Mouse (Mus musculus): Measurements from ENCODE around the gene Slc25a1. TPM values are rescaled to one million over a fixed set of nuclear protein-coding genes. Genes with fewer than 3 reads are reported as not detected.

The Slc25a1 gene
- total and polyA plus RNA-seq, 3 experiments: 113 to 141 (median 134) TPM

- Histone ChIP-seq H3K4me1 (ENCODE audit: control insufficient read depth in 1 of 2, insufficient read depth in 2 of 2) (peaks cover 9 to 34% of the 10 kb centered on the region in 2 experiments; a peak in 3 of 4 replicates), H3K36me3 (replicated peaks in 1 of 2; ENCODE audit: control insufficient read depth in 1 of 2, insufficient read depth in 1 of 2, low read length in 1 of 2) (peaks cover 19 to 34% of the 10 kb centered on the region in 2 experiments), H3K27me3 (replicated peaks) (peaks cover 21% of the 10 kb centered on the region), H3K27ac (ENCODE audit: insufficient read depth, low read depth) (peak overlapping the region; percentile 46), H3K9me3 (replicated peaks; ENCODE audit: low read length) (peaks cover 4% of the 10 kb centered on the region), H3K9ac (ENCODE audit: insufficient read depth, low read depth) (peak overlapping the region; percentile 92), H3K4me3 (replicated peaks in 1 of 3; ENCODE audit: low read depth in 2 of 3, low read length in 2 of 3, poor library complexity in 1 of 3) (peak overlapping the region; percentile 62 to 100 (median 81)), H3K4me2 (ENCODE audit: insufficient read depth, low read depth, poor library complexity, severe bottlenecking) (peak overlapping the region; percentile 81), H3K79me2 (replicated peaks; ENCODE audit: control insufficient read depth, extremely low read depth, insufficient read depth, poor library complexity, severe bottlenecking) (peaks cover 5% of the 10 kb centered on the region; the same call in 1 of the 2 replicates)
- in situ Hi-C loops (cut with MboI; ENCODE audit: low pct_ligation_motif_present, low pct_unique_long_range_greater_than_20kb, low sequenced_read_pairs) (no loop called here), dilution Hi-C loops (cut with MboI; ENCODE audit: extremely low pct_ligation_motif_present, extremely low pct_unique_long_range_greater_than_20kb, low sequenced_read_pairs) (no loop called here)
- TF ChIP-seq JUN (IDR thresholded peaks at IDR 0.05; ENCODE audit: insufficient read depth, low read depth, low read length): no peak
- peak; percentile 82 for TF ChIP-seq MAX (IDR thresholded peaks at IDR 0.05; ENCODE audit: low read length)
- peak; percentile 84 for TF ChIP-seq TCF12 (IDR thresholded peaks at IDR 0.05; ENCODE audit: low read depth, low read length)
- no peak for TF ChIP-seq EP300 (IDR thresholded peaks at IDR 0.05; ENCODE audit: low read length)
- TF ChIP-seq JUND (conservative IDR thresholded peaks at IDR 0.05; ENCODE audit: low read depth, low read length): no peak
- no peak for TF ChIP-seq CHD1 (IDR thresholded peaks at IDR 0.05; ENCODE audit: low read depth, low read length)
- TF ChIP-seq E2F4 (IDR thresholded peaks at IDR 0.05; ENCODE audit: insufficient replicate concordance, low read depth, low read length): no peak
- TF ChIP-seq ETS1 (conservative IDR thresholded peaks at IDR 0.05; ENCODE audit: low read depth, low read length): peak; percentile 39; the same call in 1 of the 2 replicates
- peak; percentile 89 for TF ChIP-seq GABPA (IDR thresholded peaks at IDR 0.05; ENCODE audit: insufficient replicate concordance, low read depth, low read length)
- TF ChIP-seq SMC3 (IDR thresholded peaks at IDR 0.05; ENCODE audit: low read depth, low read length): no peak
- no peak for TF ChIP-seq CHD2 (IDR thresholded peaks at IDR 0.05; ENCODE audit: low read length)
- TF ChIP-seq RAD21 (IDR thresholded peaks at IDR 0.05; ENCODE audit: low read depth, low read length): no peak
- TF ChIP-seq USF1 (IDR thresholded peaks at IDR 0.05; ENCODE audit: low read depth, low read length): peak; percentile 73
- TF ChIP-seq NRF1 (IDR thresholded peaks at IDR 0.05; ENCODE audit: low read depth, low read length): peak; percentile 93
- peak; percentile 26 to 56; a peak in 2 of 4 replicates for TF ChIP-seq CTCF (conservative IDR thresholded peaks at IDR 0.05 in 1 of 2, IDR thresholded peaks at IDR 0.05 in 1 of 2; ENCODE audit: low read depth in 2 of 2, low read length in 2 of 2)
- TF ChIP-seq IRF4 (IDR thresholded peaks at IDR 0.05; ENCODE audit: low read depth, low read length): peak; percentile 56; the same call in 1 of the 2 replicates
- no peak; the same call in 1 of the 2 replicates for TF ChIP-seq RCOR1 (conservative IDR thresholded peaks at IDR 0.05; ENCODE audit: low read depth, low read length)
- TF ChIP-seq MAZ (IDR thresholded peaks at IDR 0.05; ENCODE audit: low read depth, low read length): no peak; the same call in 1 of the 2 replicates
- TF ChIP-seq ZC3H11A (IDR thresholded peaks at IDR 0.05; ENCODE audit: low read depth, low read length): no peak
- peak; percentile 87; the same call in 1 of the 2 replicates for TF ChIP-seq NELFE (IDR thresholded peaks at IDR 0.05; ENCODE audit: low read depth, low read length)
- no peak for TF ChIP-seq MAFK (IDR thresholded peaks at IDR 0.05; ENCODE audit: insufficient replicate concordance, low read length)
- TF ChIP-seq TBP (conservative IDR thresholded peaks at IDR 0.05; ENCODE audit: low read depth, low read length): peak; percentile 95
- no peak for TF ChIP-seq ZNF384 (IDR thresholded peaks at IDR 0.05; ENCODE audit: low read depth, low read length)
- peak; percentile 96 for TF ChIP-seq POLR2A (IDR thresholded peaks at IDR 0.05; ENCODE audit: low read depth, low read length)
- TF ChIP-seq PAX5 (IDR thresholded peaks at IDR 0.05; ENCODE audit: low read length): no peak
- TF ChIP-seq MEF2A (IDR thresholded peaks at IDR 0.05; ENCODE audit: borderline replicate concordance, low read depth, low read length): peak; percentile 49; the same call in 1 of the 2 replicates
- peak; percentile 54 for TF ChIP-seq USF2 (conservative IDR thresholded peaks at IDR 0.05; ENCODE audit: low read depth, low read length)
- TF ChIP-seq SIN3A (IDR thresholded peaks at IDR 0.05; ENCODE audit: low read length): peak; percentile 92
- TF ChIP-seq ELF1 (IDR thresholded peaks at IDR 0.05; ENCODE audit: low read depth, low read length): peak; percentile 55
- peak; percentile 70; the same call in 1 of the 2 replicates for TF ChIP-seq KAT2A (IDR thresholded peaks at IDR 0.05; ENCODE audit: insufficient replicate concordance, low read length)
- no peak for TF ChIP-seq POLR2AphosphoS2 (IDR thresholded peaks at IDR 0.05; ENCODE audit: low read depth, low read length)
- TF ChIP-seq ZKSCAN1 (IDR thresholded peaks at IDR 0.05; ENCODE audit: borderline replicate concordance, low read depth, low read length): no peak
- TF ChIP-seq HCFC1 (IDR thresholded peaks at IDR 0.05; ENCODE audit: low read depth, low read length): peak; percentile 90
- TF ChIP-seq MXI1 (IDR thresholded peaks at IDR 0.05; ENCODE audit: low read depth, low read length): peak; percentile 90
- TF ChIP-seq UBTF (IDR thresholded peaks at IDR 0.05; ENCODE audit: low read depth, low read length): 0 out of 2 replicates have a peak, but pooled peaks have one; percentile 67
- no peak; the same call in 1 of the 2 replicates for TF ChIP-seq ZMIZ1 (IDR thresholded peaks at IDR 0.05; ENCODE audit: low read depth, low read length)
- TF ChIP-seq MYC (IDR thresholded peaks at IDR 0.05; ENCODE audit: low read depth, low read length): peak; percentile 81
- TF ChIP-seq BHLHE40 (IDR thresholded peaks at IDR 0.05; ENCODE audit: low read depth, low read length): peak; percentile 65; the same call in 1 of the 2 replicates
- DNase-seq (ENCODE audit: extremely low read depth): peak; percentile 99
Observed at GRCm38 (mm10) chr16:17921325-17922162, 6.5 kb downstream of the Slc25a1 start.
